26 mouse cellular contexts compared by ENCODE assay signal in the genomic region with DNA sequence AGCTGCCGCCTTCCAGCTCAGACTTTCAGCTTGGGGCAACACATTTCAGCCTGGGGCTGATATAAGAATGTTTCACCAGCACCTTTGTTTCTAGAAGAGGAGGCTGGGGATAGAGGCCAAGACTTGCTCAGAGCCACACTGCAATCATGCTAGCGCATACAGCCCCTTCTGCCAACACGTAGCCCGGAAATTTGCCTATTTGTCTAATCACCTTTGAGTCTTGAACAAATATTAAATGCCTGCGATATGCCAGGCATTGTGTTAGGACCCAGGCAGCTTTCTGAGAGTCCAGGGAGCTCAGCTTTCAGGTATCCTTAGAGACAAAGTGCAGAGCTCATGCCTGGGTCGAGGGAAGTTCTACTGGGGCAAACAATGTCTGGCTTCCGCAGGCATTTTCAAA.
DNase-seq lines count a peak whose midpoint lies in the region; ATAC-seq and TF ChIP-seq lines count a peak whose summit lies in the region.
"Had no signal": no experiment of that assay in that cellular context is flagged by ENCODE, and none has a peak within 500 bp of the region (broad histone marks: within the 10 kb centered on the region; RNA-seq: fewer than 3 reads in every experiment).

No protein-coding gene starts in this region.

- H3K27ac ChIP-seq in hindbrain, embryonic 16.5 days (ENCODE audit: low read depth, low read length), result no peak overlapping the region
- H3K27ac ChIP-seq in hindbrain, embryonic 12.5 days, result no peak overlapping the region
- peak overlapping the region; percentile 3 for H3K27ac ChIP-seq in midbrain, embryonic 14.5 days (replicated peaks; ENCODE audit: low read depth, low read length)
- no peak overlapping the region; the same call in 1 of the 2 replicates for H3K27ac ChIP-seq in midbrain, embryonic 10.5 days (replicated peaks)
- H3K27ac ChIP-seq in midbrain, postnatal 0 days (ENCODE audit: low read depth, low read length), result peak overlapping the region; percentile 57; the same call in 1 of the 2 replicates
- 0 out of 2 replicates have a peak overlapping the region, but pooled peaks have one; percentile 30 for H3K27ac ChIP-seq in stomach, postnatal 0 days (replicated peaks)
- H3K27ac ChIP-seq: embryonic facial prominence, embryonic 12.5 days; forebrain, embryonic 12.5 days; hindbrain, postnatal 0 days; limb, embryonic 12.5 days; liver, embryonic 12.5 days; midbrain, embryonic 12.5 days had no signal

- DNase-seq in midbrain, embryonic 14.5 days, result no peak
- no peak for DNase-seq in midbrain, embryonic 10.5 days (ENCODE audit: low spot score)
- DNase-seq in midbrain, postnatal 0 days (ENCODE audit: low spot score), result no peak
- DNase-seq in stomach, postnatal 0 days (ENCODE audit: low spot score), result peak; percentile 51
- DNase-seq in embryo, embryonic 10 days (ENCODE audit: low spot score), result no peak
- DNase-seq: adrenal gland, adult 2 months; cerebellum, adult 11 months; cerebellum, postnatal 10 days; gastrocnemius, postnatal 10 days; heart, adult 11 months; heart, postnatal 36 days; kidney, adult 9 months; kidney, postnatal 14 days; thymus, adult 18-20 months; thymus, postnatal 4 days had no signal

- H3K4me3 ChIP-seq in hindbrain, embryonic 16.5 days (ENCODE audit: low read length), result no peak overlapping the region
- H3K4me3 ChIP-seq in hindbrain, embryonic 12.5 days, result no peak overlapping the region
- no peak overlapping the region for H3K4me3 ChIP-seq in midbrain, embryonic 14.5 days (replicated peaks; ENCODE audit: low read depth, low read length)
- no peak overlapping the region for H3K4me3 ChIP-seq in midbrain, embryonic 10.5 days
- H3K4me3 ChIP-seq in midbrain, postnatal 0 days (ENCODE audit: low read depth, low read length), result no peak overlapping the region
- no peak overlapping the region for H3K4me3 ChIP-seq in stomach, postnatal 0 days (ENCODE audit: low read depth, low read length)
- H3K4me3 ChIP-seq: embryonic facial prominence, embryonic 12.5 days; forebrain, embryonic 12.5 days; layer of hippocampus, adult 2 months; limb, embryonic 12.5 days; liver, embryonic 12.5 days; midbrain, embryonic 12.5 days had no signal

- TF ChIP-seq CTCF in midbrain, postnatal 0 days (IDR thresholded peaks at IDR 0.05), result no peak
- TF ChIP-seq CTCF in stomach, postnatal 0 days (IDR thresholded peaks at IDR 0.05; ENCODE audit: low read depth), result no peak

- H3K9ac ChIP-seq in hindbrain, embryonic 16.5 days (ENCODE audit: low read depth, low read length), result 0 out of 2 replicates have a peak overlapping the region, but pooled peaks have one; percentile 1
- H3K9ac ChIP-seq in hindbrain, embryonic 12.5 days, result no peak overlapping the region
- H3K9ac ChIP-seq in midbrain, embryonic 14.5 days (replicated peaks; ENCODE audit: low read length), result no peak overlapping the region; the same call in 1 of the 2 replicates
- H3K9ac ChIP-seq in midbrain, postnatal 0 days (replicated peaks; ENCODE audit: low read length, poor library complexity, severe bottlenecking), result no peak overlapping the region
- no peak overlapping the region; the same call in 1 of the 2 replicates for H3K9ac ChIP-seq in stomach, postnatal 0 days (ENCODE audit: low read length)
- H3K9ac ChIP-seq: embryonic facial prominence, embryonic 12.5 days; forebrain, embryonic 12.5 days; limb, embryonic 12.5 days; liver, embryonic 12.5 days; midbrain, embryonic 12.5 days had no signal

- no peak overlapping the region for H3K4me2 ChIP-seq in hindbrain, embryonic 16.5 days (ENCODE audit: low read length)
- H3K4me2 ChIP-seq in hindbrain, embryonic 12.5 days (replicated peaks), result no peak overlapping the region
- no peak overlapping the region for H3K4me2 ChIP-seq in midbrain, embryonic 14.5 days (ENCODE audit: low read length)
- H3K4me2 ChIP-seq in midbrain, postnatal 0 days (ENCODE audit: low read depth, low read length, poor library complexity, severe bottlenecking), result no peak overlapping the region
- no peak overlapping the region for H3K4me2 ChIP-seq in stomach, postnatal 0 days (replicated peaks; ENCODE audit: low read depth)
- H3K4me2 ChIP-seq: embryonic facial prominence, embryonic 12.5 days; forebrain, embryonic 12.5 days; limb, embryonic 12.5 days; liver, embryonic 12.5 days; midbrain, embryonic 12.5 days had no signal

- H3K36me3 ChIP-seq in hindbrain, embryonic 16.5 days (ENCODE audit: control insufficient read depth, insufficient read depth, low read length), result no peaks in the 10 kb centered on the region
- no peaks in the 10 kb centered on the region for H3K36me3 ChIP-seq in hindbrain, embryonic 12.5 days
- no peaks in the 10 kb centered on the region for H3K36me3 ChIP-seq in midbrain, embryonic 14.5 days (ENCODE audit: control insufficient read depth, insufficient read depth, low read length)
- H3K36me3 ChIP-seq in midbrain, embryonic 10.5 days, result no peaks in the 10 kb centered on the region
- no peaks in the 10 kb centered on the region for H3K36me3 ChIP-seq in midbrain, postnatal 0 days (ENCODE audit: insufficient read depth, low read length)
- H3K36me3 ChIP-seq in stomach, postnatal 0 days (ENCODE audit: control insufficient read depth, insufficient read depth, low read length), result no peaks in the 10 kb centered on the region
- H3K36me3 ChIP-seq: embryonic facial prominence, embryonic 12.5 days; forebrain, embryonic 12.5 days; limb, embryonic 12.5 days; liver, embryonic 12.5 days; midbrain, embryonic 12.5 days had no signal

- no peaks in the 10 kb centered on the region for H3K9me3 ChIP-seq in hindbrain, embryonic 16.5 days (ENCODE audit: control insufficient read depth, low read length)
- no peaks in the 10 kb centered on the region for H3K9me3 ChIP-seq in hindbrain, embryonic 12.5 days (replicated peaks)
- no peaks in the 10 kb centered on the region for H3K9me3 ChIP-seq in midbrain, embryonic 14.5 days (ENCODE audit: control insufficient read depth, low read length)
- no peaks in the 10 kb centered on the region for H3K9me3 ChIP-seq in midbrain, embryonic 10.5 days (replicated peaks)
- H3K9me3 ChIP-seq in midbrain, postnatal 0 days (ENCODE audit: low read length), result no peaks in the 10 kb centered on the region
- H3K9me3 ChIP-seq in stomach, postnatal 0 days (ENCODE audit: control insufficient read depth, low read length), result no peaks in the 10 kb centered on the region
- H3K9me3 ChIP-seq: embryonic facial prominence, embryonic 12.5 days; forebrain, embryonic 12.5 days; limb, embryonic 12.5 days; liver, embryonic 12.5 days; midbrain, embryonic 12.5 days had no signal

- TF ChIP-seq EP300 in stomach, postnatal 0 days (optimal IDR thresholded peaks at IDR 0.05), result no peak

- no peaks in the 10 kb centered on the region for H3K27me3 ChIP-seq in hindbrain, embryonic 16.5 days (replicated peaks; ENCODE audit: control insufficient read depth, insufficient read depth, low read length)
- H3K27me3 ChIP-seq in hindbrain, embryonic 12.5 days, result no peaks in the 10 kb centered on the region
- no peaks in the 10 kb centered on the region for H3K27me3 ChIP-seq in midbrain, embryonic 14.5 days (ENCODE audit: control insufficient read depth, insufficient read depth, low read length)
- no peaks in the 10 kb centered on the region for H3K27me3 ChIP-seq in midbrain, embryonic 10.5 days (ENCODE audit: low read depth, poor library complexity, severe bottlenecking)
- no peaks in the 10 kb centered on the region for H3K27me3 ChIP-seq in midbrain, postnatal 0 days (ENCODE audit: insufficient read depth, low read length)
- H3K27me3 ChIP-seq in stomach, postnatal 0 days (ENCODE audit: control insufficient read depth, insufficient read depth, low read length), result no peaks in the 10 kb centered on the region
- H3K27me3 ChIP-seq: embryonic facial prominence, embryonic 12.5 days; forebrain, embryonic 12.5 days; liver, embryonic 12.5 days; midbrain, embryonic 12.5 days had no signal

- 75% methylated on average over 7 of the region's 7 CpGs for WGBS in hindbrain, embryonic 16.5 days
- WGBS in hindbrain, embryonic 12.5 days, result 81% methylated on average over 7 of the region's 7 CpGs
- 81% methylated on average over 7 of the region's 7 CpGs for WGBS in midbrain, embryonic 14.5 days
- 86% methylated on average over 7 of the region's 7 CpGs for WGBS in midbrain, embryonic 10.5 days
- WGBS in midbrain, postnatal 0 days, result 72% methylated on average over 7 of the region's 7 CpGs
- WGBS in stomach, postnatal 0 days, result 44% methylated on average over 7 of the region's 7 CpGs

- no peak for ATAC-seq in hindbrain, embryonic 16.5 days
- no peak for ATAC-seq in hindbrain, embryonic 12.5 days (ENCODE audit: low FRiP score)
- no peak for ATAC-seq in midbrain, embryonic 14.5 days (ENCODE audit: low FRiP score, low TSS enrichment)
- no peak for ATAC-seq in midbrain, postnatal 0 days (ENCODE audit: low FRiP score)
- peak; percentile 59; the same call in 1 of the 2 replicates for ATAC-seq in stomach, postnatal 0 days (ENCODE audit: low FRiP score, low TSS enrichment)
- ATAC-seq: hindbrain, postnatal 0 days; intestine, embryonic 16.5 days; liver, embryonic 12.5 days; lung, postnatal 0 days had no signal

- peaks cover 18% of the 10 kb centered on the region for H3K4me1 ChIP-seq in hindbrain, embryonic 16.5 days (ENCODE audit: control insufficient read depth, insufficient read depth, low read depth, low read length)
- H3K4me1 ChIP-seq in hindbrain, embryonic 12.5 days, result peaks cover 34% of the 10 kb centered on the region
- H3K4me1 ChIP-seq in midbrain, embryonic 14.5 days (ENCODE audit: control insufficient read depth, insufficient read depth, low read length), result peaks cover 22% of the 10 kb centered on the region
- H3K4me1 ChIP-seq in midbrain, embryonic 10.5 days, result peaks cover 36% of the 10 kb centered on the region
- H3K4me1 ChIP-seq in midbrain, postnatal 0 days (ENCODE audit: insufficient read depth, low read length), result peaks cover 14% of the 10 kb centered on the region; the same call in 1 of the 2 replicates
- H3K4me1 ChIP-seq in stomach, postnatal 0 days (replicated peaks; ENCODE audit: control insufficient read depth, insufficient read depth), result no peaks in the 10 kb centered on the region; the same call in 1 of the 2 replicates

Comparison
In these comparisons a context has a peak if more than half of its experiments do, and no peak if none do; other contexts are left out.
1. H3K27ac ChIP-seq: peak in midbrain, embryonic 14.5 days (single experiment), midbrain, postnatal 0 days (single experiment) and stomach, postnatal 0 days (single experiment); none in hindbrain, embryonic 16.5 days (single experiment), hindbrain, embryonic 12.5 days (single experiment) and midbrain, embryonic 10.5 days (single experiment).